Mouse (Mus musculus): Measurements from ENCODE around the gene Lyrm7. TPM values are rescaled to one million over a fixed set of nuclear protein-coding genes. Genes with fewer than 3 reads are reported as not detected.

The Lyrm7 gene
- polyA plus RNA-seq, 1 experiment = 0.42 TPM

DNA sequence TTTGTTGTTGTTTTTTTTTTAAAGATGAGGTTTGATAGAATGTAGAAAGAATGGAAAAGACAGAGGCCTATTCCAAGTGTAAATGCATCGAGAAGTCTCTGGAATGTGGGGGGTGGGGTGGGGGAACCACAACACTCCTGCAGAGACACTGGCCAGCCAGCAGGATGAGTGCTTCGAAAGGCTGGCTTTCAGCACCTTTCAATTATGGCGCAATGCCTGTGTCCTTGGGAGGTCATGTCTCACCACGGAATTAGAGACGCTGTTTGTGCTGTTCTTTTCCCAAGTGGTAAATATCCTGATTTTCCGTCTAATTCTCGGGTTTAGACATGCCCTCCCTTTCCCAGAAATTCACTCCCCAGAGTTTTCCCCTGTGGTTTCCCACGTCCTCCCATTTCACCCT, 22.0 kb upstream of the Lyrm7 start:
- 89% methylated on average over 8 of the region's 8 CpGs for WGBS
- H3K36me3 ChIP-seq (ENCODE audit: control insufficient read depth, insufficient read depth, low read length) = no peaks in the 10 kb centered on the region
- TF ChIP-seq POLR2A (IDR thresholded peaks at IDR 0.05; ENCODE audit: low read depth, low read length) (no peak), CTCF (IDR thresholded peaks at IDR 0.05; ENCODE audit: extremely low read depth, insufficient read depth, insufficient read length, insufficient replicate concordance) (no peak)
- H3K4me3 ChIP-seq (ENCODE audit: extremely low read depth, insufficient read depth, insufficient read length) = no peak overlapping the region
- no peaks in the 10 kb centered on the region for H3K27me3 ChIP-seq (ENCODE audit: control insufficient read depth, insufficient read depth, low read length)
- H3K4me1 ChIP-seq (ENCODE audit: control insufficient read depth, insufficient read depth, insufficient read length) = peaks cover 6% of the 10 kb centered on the region; the same call in 1 of the 2 replicates
- no peak for DNase-seq (ENCODE audit: low read depth in 1 of 2, low spot score in 2 of 2)
- H3K27ac ChIP-seq (ENCODE audit: insufficient read depth, low read length) = no peak overlapping the region

DNA sequence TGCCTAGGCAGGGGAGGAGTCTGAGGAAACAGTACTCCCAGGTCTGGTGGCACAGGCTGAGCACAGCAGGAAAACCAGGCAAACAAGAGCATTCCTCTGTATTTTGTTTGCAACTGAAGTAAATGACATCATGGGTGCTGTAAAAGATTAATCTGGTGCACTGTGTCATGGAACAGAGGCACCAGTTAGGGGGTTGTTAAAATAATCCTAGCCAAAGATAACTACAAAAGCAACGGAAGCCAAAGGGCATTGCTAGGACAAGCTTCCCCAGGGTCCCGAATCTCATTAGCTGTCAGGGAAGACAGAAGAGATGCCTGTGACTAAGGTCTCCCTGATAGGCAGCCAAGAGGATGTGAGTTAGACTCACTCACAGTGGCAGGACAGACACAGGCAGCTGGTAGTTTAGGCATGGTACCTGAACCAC, 20.3 kb upstream of the Lyrm7 start:
- peaks cover 6% of the 10 kb centered on the region; the same call in 1 of the 2 replicates for H3K4me1 ChIP-seq (ENCODE audit: control insufficient read depth, insufficient read depth, insufficient read length)
- H3K27ac ChIP-seq (ENCODE audit: insufficient read depth, low read length) = no peak overlapping the region
- H3K4me3 ChIP-seq (ENCODE audit: extremely low read depth, insufficient read depth, insufficient read length) = no peak overlapping the region
- no peak for TF ChIP-seq POLR2A (IDR thresholded peaks at IDR 0.05; ENCODE audit: low read depth, low read length)
- TF ChIP-seq CTCF (IDR thresholded peaks at IDR 0.05; ENCODE audit: extremely low read depth, insufficient read depth, insufficient read length, insufficient replicate concordance) = no peak
- H3K27me3 ChIP-seq (ENCODE audit: control insufficient read depth, insufficient read depth, low read length) = no peaks in the 10 kb centered on the region
- no peaks in the 10 kb centered on the region for H3K36me3 ChIP-seq (ENCODE audit: control insufficient read depth, insufficient read depth, low read length)
- DNase-seq (ENCODE audit: low read depth in 1 of 2, low spot score in 2 of 2) = no peak
- 84% methylated on average over 2 of the region's 2 CpGs for WGBS

DNA sequence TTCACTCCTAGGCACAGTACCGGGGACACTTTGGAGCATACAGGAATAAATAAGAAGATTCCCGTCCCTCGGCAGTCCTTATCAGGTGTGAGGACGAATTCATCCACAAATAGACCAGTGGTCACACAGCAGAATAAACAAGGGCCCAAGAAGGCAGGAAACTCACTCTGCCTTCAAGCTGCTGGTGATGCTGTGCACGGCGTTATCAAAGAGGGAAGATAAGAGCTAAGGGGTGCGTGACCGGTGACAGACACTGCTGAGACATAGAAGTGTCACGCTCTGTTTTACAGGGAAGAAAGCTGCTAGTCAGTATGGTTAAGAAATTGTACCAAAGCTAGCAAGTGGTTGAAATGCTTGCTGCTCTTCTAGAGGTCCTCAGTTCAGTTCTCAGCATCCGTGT, 19.2 kb upstream of the Lyrm7 start:
- 75% methylated on average over 10 of the region's 10 CpGs for WGBS
- no peak for TF ChIP-seq POLR2A (IDR thresholded peaks at IDR 0.05; ENCODE audit: low read depth, low read length)
- TF ChIP-seq CTCF (IDR thresholded peaks at IDR 0.05; ENCODE audit: extremely low read depth, insufficient read depth, insufficient read length, insufficient replicate concordance) = no peak
- Histone ChIP-seq H3K27ac (ENCODE audit: insufficient read depth, low read length) (no peak overlapping the region), H3K4me3 (ENCODE audit: extremely low read depth, insufficient read depth, insufficient read length) (no peak overlapping the region), H3K36me3 (ENCODE audit: control insufficient read depth, insufficient read depth, low read length) (no peaks in the 10 kb centered on the region), H3K4me1 (ENCODE audit: control insufficient read depth, insufficient read depth, insufficient read length) (peaks cover 6% of the 10 kb centered on the region; the same call in 1 of the 2 replicates), H3K27me3 (ENCODE audit: control insufficient read depth, insufficient read depth, low read length) (no peaks in the 10 kb centered on the region)
- DNase-seq (ENCODE audit: low read depth in 1 of 2, low spot score in 2 of 2) = no peak

DNA sequence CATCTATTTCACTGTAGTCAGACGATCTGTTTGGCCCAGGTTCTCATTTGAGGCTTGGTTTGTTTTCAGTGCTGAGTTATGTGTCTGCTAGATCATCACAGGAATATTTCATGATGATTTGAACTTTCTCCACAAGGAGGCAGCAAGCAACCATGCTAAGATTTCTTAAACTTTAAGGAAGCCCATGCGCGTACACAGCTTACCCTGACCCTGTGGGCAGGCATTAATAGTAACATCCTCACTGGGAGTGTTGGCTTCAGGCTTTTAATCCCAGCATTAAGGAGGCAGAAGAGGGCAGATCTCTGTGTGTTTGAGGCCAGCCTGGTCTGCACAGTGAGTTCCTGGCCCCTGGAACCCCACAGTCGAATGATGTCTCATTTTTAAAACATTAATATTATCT, 18.7 kb upstream of the Lyrm7 start:
- H3K4me3 ChIP-seq (ENCODE audit: extremely low read depth, insufficient read depth, insufficient read length) = no peak overlapping the region
- H3K27me3 ChIP-seq (ENCODE audit: control insufficient read depth, insufficient read depth, low read length) = no peaks in the 10 kb centered on the region
- no peak overlapping the region for H3K27ac ChIP-seq (ENCODE audit: insufficient read depth, low read length)
- no peaks in the 10 kb centered on the region for H3K36me3 ChIP-seq (ENCODE audit: control insufficient read depth, insufficient read depth, low read length)
- peak; percentile 27 to 52 for DNase-seq (ENCODE audit: low read depth in 1 of 2, low spot score in 2 of 2)
- 33% methylated on average over 4 of the region's 4 CpGs for WGBS
- TF ChIP-seq CTCF (IDR thresholded peaks at IDR 0.05; ENCODE audit: extremely low read depth, insufficient read depth, insufficient read length, insufficient replicate concordance) (peak; percentile 40; the same call in 1 of the 2 replicates), POLR2A (IDR thresholded peaks at IDR 0.05; ENCODE audit: low read depth, low read length) (no peak)
- H3K4me1 ChIP-seq (ENCODE audit: control insufficient read depth, insufficient read depth, insufficient read length) = peaks cover 5% of the 10 kb centered on the region; the same call in 1 of the 2 replicates

DNA sequence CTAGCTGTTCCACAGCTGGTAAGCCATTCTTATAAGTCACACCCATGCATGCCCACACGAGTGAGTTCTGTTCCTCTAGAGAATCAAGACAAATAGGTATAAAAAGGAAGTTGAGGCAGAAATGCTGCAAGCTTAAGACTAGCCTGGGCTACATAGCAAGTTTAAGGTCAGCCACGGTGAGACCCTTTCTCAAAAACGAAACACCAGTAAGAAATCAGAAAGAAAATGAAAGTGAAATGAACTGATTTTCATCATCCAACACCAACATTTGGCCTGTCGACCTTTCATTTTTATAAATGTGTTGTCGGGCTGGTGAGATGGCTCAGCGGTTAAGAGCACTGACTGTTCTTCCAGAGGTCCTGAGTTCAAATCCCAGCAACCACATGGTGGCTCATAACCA, 18.2 kb upstream of the Lyrm7 start:
- Histone ChIP-seq H3K27ac (ENCODE audit: insufficient read depth, low read length) (no peak overlapping the region), H3K4me3 (ENCODE audit: extremely low read depth, insufficient read depth, insufficient read length) (no peak overlapping the region), H3K4me1 (ENCODE audit: control insufficient read depth, insufficient read depth, insufficient read length) (no peaks in the 10 kb centered on the region), H3K36me3 (ENCODE audit: control insufficient read depth, insufficient read depth, low read length) (peaks cover 2% of the 10 kb centered on the region), H3K27me3 (ENCODE audit: control insufficient read depth, insufficient read depth, low read length) (no peaks in the 10 kb centered on the region)
- TF ChIP-seq POLR2A (IDR thresholded peaks at IDR 0.05; ENCODE audit: low read depth, low read length) (no peak), CTCF (IDR thresholded peaks at IDR 0.05; ENCODE audit: extremely low read depth, insufficient read depth, insufficient read length, insufficient replicate concordance) (no peak)
- no peak for DNase-seq (ENCODE audit: low read depth in 1 of 2, low spot score in 2 of 2)
- WGBS = 61% methylated on average over 6 of the region's 6 CpGs

DNA sequence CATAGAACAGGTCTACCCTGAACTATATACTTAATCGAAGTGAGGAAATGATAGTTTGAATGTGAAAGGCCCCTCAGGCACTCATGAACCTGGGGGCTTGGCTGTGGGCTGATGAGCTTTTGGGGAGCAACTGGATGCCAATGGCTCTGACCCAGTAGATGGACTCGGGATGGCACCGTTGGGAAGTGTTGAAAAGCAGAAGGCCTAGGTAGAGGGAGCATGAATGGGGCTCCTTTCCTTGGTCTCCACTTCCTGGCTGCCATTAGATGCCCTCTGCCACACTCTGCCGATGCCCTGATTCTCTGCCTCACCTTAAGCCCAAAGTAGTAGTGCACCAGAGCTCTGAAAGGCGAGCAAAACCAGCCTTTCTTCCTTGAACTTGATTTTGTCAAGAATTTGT, 15.3 kb upstream of the Lyrm7 start:
- no peak overlapping the region for H3K4me3 ChIP-seq (ENCODE audit: extremely low read depth, insufficient read depth, insufficient read length)
- TF ChIP-seq CTCF (IDR thresholded peaks at IDR 0.05; ENCODE audit: extremely low read depth, insufficient read depth, insufficient read length, insufficient replicate concordance) (no peak), POLR2A (IDR thresholded peaks at IDR 0.05; ENCODE audit: low read depth, low read length) (no peak)
- H3K27me3 ChIP-seq (ENCODE audit: control insufficient read depth, insufficient read depth, low read length) = no peaks in the 10 kb centered on the region
- H3K27ac ChIP-seq (ENCODE audit: insufficient read depth, low read length) = no peak overlapping the region
- DNase-seq (ENCODE audit: low read depth in 1 of 2, low spot score in 2 of 2) = no peak
- H3K36me3 ChIP-seq (ENCODE audit: control insufficient read depth, insufficient read depth, low read length) = peaks cover 17% of the 10 kb centered on the region
- WGBS = 91% methylated on average over 5 of the region's 5 CpGs
- H3K4me1 ChIP-seq (ENCODE audit: control insufficient read depth, insufficient read depth, insufficient read length) = no peaks in the 10 kb centered on the region

DNA sequence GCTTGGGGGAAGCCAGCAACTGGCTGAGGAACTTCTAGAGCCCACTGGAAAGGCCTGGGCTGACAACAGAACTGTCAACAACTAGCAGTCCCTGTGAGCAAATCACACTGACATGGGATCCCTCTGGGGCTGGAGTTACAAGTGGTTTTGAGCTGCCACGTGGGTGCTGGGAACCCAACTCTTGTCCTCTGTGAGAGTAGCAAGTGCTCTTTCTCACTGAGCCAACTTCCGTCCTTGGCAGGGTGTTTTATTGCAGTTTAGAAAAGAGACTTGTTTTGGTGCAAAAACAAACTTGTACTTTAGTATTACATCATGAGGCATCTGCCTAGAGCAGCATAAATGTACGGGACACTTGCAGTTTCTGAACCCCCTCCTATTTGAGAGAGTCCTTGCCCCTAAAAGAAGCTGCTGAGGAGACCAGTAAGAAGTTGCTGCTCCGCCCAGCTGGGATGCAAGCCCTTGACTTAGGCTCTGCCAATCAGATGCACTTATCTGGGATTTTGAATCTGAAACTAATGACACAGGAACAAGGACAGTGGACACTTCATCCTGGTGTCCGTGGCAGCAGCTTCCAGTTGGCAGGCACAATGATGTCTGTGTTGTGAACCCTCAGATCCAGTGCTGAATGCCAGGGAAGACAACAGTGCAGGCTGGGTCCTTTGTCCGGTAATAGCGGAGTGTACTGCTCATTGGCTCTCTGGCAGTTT, 11.3 kb upstream of the Lyrm7 start:
- Histone ChIP-seq H3K36me3 (ENCODE audit: control insufficient read depth, insufficient read depth, low read length) (peaks cover 23% of the 10 kb centered on the region), H3K27me3 (ENCODE audit: control insufficient read depth, insufficient read depth, low read length) (no peaks in the 10 kb centered on the region), H3K4me3 (ENCODE audit: extremely low read depth, insufficient read depth, insufficient read length) (no peak overlapping the region), H3K4me1 (ENCODE audit: control insufficient read depth, insufficient read depth, insufficient read length) (no peaks in the 10 kb centered on the region; the same call in 1 of the 2 replicates), H3K27ac (ENCODE audit: insufficient read depth, low read length) (0 out of 2 replicates have a peak overlapping the region, but pooled peaks have one; percentile 4)
- no peak for TF ChIP-seq CTCF (IDR thresholded peaks at IDR 0.05; ENCODE audit: extremely low read depth, insufficient read depth, insufficient read length, insufficient replicate concordance)
- TF ChIP-seq POLR2A (IDR thresholded peaks at IDR 0.05; ENCODE audit: low read depth, low read length) = no peak
- WGBS = 84% methylated on average over 7 of the region's 7 CpGs
- DNase-seq (ENCODE audit: low read depth in 1 of 2, low spot score in 2 of 2) = no peak

Data from spleen, adult 2 months (tissue).